Mouse (Mus musculus) embryonic facial prominence, embryonic 14.5 days (tissue): ENCODE data around the gene Gm10134. TPM values are rescaled to one million over a fixed set of nuclear protein-coding genes. Genes with fewer than 3 reads are reported as not detected.
A peak's percentile ranks its signal among the peaks of the same experiment; 100 is the strongest.

ENCODE experiments used
- ATAC-seq: fragments of 200-750 bp; cut with Nextera tagmentation; 2 replicates; pipeline ENCODE4 v1.8.0; 2017; ENCODE audit warnings: low read depth, moderate number of reproducible peaks, moderate TSS enrichment
- DNase-seq: peaks from one replicate; pipeline ENCODE4 v3.0.0-alpha.2; 2015; ENCODE audit warnings: low spot score
- H3K27ac ChIP-seq: fragments of 300-500 bp; sonication (generic); replicated peaks from 2 replicates; pipeline ENCODE4 v1.5.1; 2014; ENCODE audit warnings: low read depth, mild to moderate bottlenecking, low read length, moderate library complexity
- H3K27me3 ChIP-seq: fragments of 300-500 bp; sonication (generic); replicated peaks from 2 replicates; pipeline ENCODE4 v1.6.1; 2014; ENCODE audit warnings: low read length; ENCODE audit not compliant: control insufficient read depth, insufficient read depth
- H3K36me3 ChIP-seq: fragments of 300-500 bp; sonication (generic); 2 replicates; pipeline ENCODE4 v1.6.1; 2014; ENCODE audit warnings: low read length, mixed read lengths; ENCODE audit not compliant: control insufficient read depth, insufficient read depth
- H3K4me1 ChIP-seq: fragments of 300-500 bp; sonication (generic); 2 replicates; pipeline ENCODE4 v1.6.1; 2014; ENCODE audit warnings: antibody characterized with exemption, low read length; ENCODE audit not compliant: control insufficient read depth, insufficient read depth
- H3K4me2 ChIP-seq: fragments of 300-500 bp; sonication (generic); 2 replicates; pipeline ENCODE4 v1.6.1; 2014; ENCODE audit warnings: low read depth, mild to moderate bottlenecking, low read length, moderate library complexity, mixed read lengths
- H3K4me3 ChIP-seq: fragments of 300-500 bp; sonication (generic); 2 replicates; pipeline ENCODE4 v1.5.1; 2014; ENCODE audit warnings: low read depth, mild to moderate bottlenecking, low read length
- H3K9ac ChIP-seq: fragments of 300-500 bp; sonication (generic); 2 replicates; pipeline ENCODE4 v1.6.1; 2014; ENCODE audit warnings: low read depth, mild to moderate bottlenecking, low read length, moderate library complexity, mixed read lengths
- H3K9me3 ChIP-seq: fragments of 300-500 bp; sonication (generic); 2 replicates; pipeline ENCODE4 v1.6.1; 2016; ENCODE audit warnings: low read length; ENCODE audit not compliant: control insufficient read depth
- WGBS: fragments of 180-500 bp; shearing (Covaris S2); extraction: QIAGEN DNeasy Blood & Tissue Kit; methylation state at CpG from one replicate; pipeline ENCODE4 v1.1.7; 2014; 5-methylcytosine and 5-hydroxymethylcytosine counted together
- polyA plus RNA-seq: library from polyadenylated mRNA; unstranded; fragments of >200 nt; fragmentation: Nextera tagmentation; extraction: Ambion mirVana; gene quantifications from 2 replicates; pipeline ENCODE4 v1.2.1, GENCODE M21; 2014

The Gm10134 gene
- polyA plus RNA-seq: 2.7 TPM in 1 of 2 replicates, not detected in the other

GRCm38 (mm10) chr2:28505795-28506194, at the start of gene Gm10134:
Gene Gm10134 (plus strand): TSS chr2:28506095.
- no peaks in the 10 kb centered on the region for H3K36me3 ChIP-seq
- no peaks in the 10 kb centered on the region for H3K27me3 ChIP-seq
- no peak within 1 kb of the TSS for H3K9ac ChIP-seq
- H3K27ac ChIP-seq: no peak within 1 kb of the TSS
- H3K4me1 ChIP-seq: no peaks in the 10 kb centered on the region
- H3K9me3 ChIP-seq: no peaks in the 10 kb centered on the region
- no peak for DNase-seq
- WGBS: 69% methylated on average over 3 of the region's 3 CpGs
- H3K4me3 ChIP-seq: no peak within 1 kb of the TSS
- H3K4me2 ChIP-seq: no peak within 1 kb of the TSS
- no peak for ATAC-seq

- no peak overlapping the region for H3K4me3 ChIP-seq
- DNase-seq: no peak
Measured at GRCm38 (mm10) chr2:28456616-28457015, 49.3 kb upstream of the Gm10134 start.

GRCm38 (mm10) chr2:28463919-28464318, 42.0 kb upstream of the Gm10134 start:
- peaks cover 6% of the 10 kb centered on the region for H3K4me1 ChIP-seq
- no peak for ATAC-seq
- no peak overlapping the region for H3K27ac ChIP-seq
- H3K27me3 ChIP-seq: no peaks in the 10 kb centered on the region
- no peak for DNase-seq
- H3K9me3 ChIP-seq: no peaks in the 10 kb centered on the region
- no peaks in the 10 kb centered on the region for H3K36me3 ChIP-seq
- WGBS: 36% methylated on average over 3 of the region's 3 CpGs
- H3K4me2 ChIP-seq: no peak overlapping the region
- no peak overlapping the region for H3K9ac ChIP-seq
- H3K4me3 ChIP-seq: no peak overlapping the region

More at GRCm38 (mm10) chr2:28456616-28457015, 49.3 kb upstream of the Gm10134 start:
- Histone ChIP-seq H3K27ac (no peak overlapping the region), H3K4me2 (no peak overlapping the region), H3K4me1 (no peaks in the 10 kb centered on the region), H3K9ac (no peak overlapping the region), H3K27me3 (no peaks in the 10 kb centered on the region), H3K36me3 (peaks cover 8% of the 10 kb centered on the region; the same call in 1 of the 2 replicates), H3K9me3 (no peaks in the 10 kb centered on the region)
- ATAC-seq: no peak
- WGBS: 65% methylated on average over 1 of the region's 1 CpGs

- H3K4me3 ChIP-seq: no peak overlapping the region
- no peaks in the 10 kb centered on the region for H3K9me3 ChIP-seq
- no peaks in the 10 kb centered on the region for H3K27me3 ChIP-seq
- WGBS: 81% methylated on average over 9 of the region's 9 CpGs
- peaks cover 10% of the 10 kb centered on the region for H3K36me3 ChIP-seq
- peaks cover 7% of the 10 kb centered on the region for H3K4me1 ChIP-seq
- ATAC-seq (no peak), DNase-seq (no peak)
- no peak overlapping the region for H3K9ac ChIP-seq
- H3K4me2 ChIP-seq: no peak overlapping the region
- H3K27ac ChIP-seq: no peak overlapping the region
Measured at GRCm38 (mm10) chr2:28464919-28465318, 41.0 kb upstream of the Gm10134 start.

- Histone ChIP-seq H3K4me1 (peaks cover 7% of the 10 kb centered on the region), H3K9me3 (no peaks in the 10 kb centered on the region), H3K4me2 (peak within 1 kb of the TSS; percentile 56), H3K27me3 (no peaks in the 10 kb centered on the region), H3K4me3 (peak within 1 kb of the TSS; percentile 27), H3K27ac (no peak within 1 kb of the TSS), H3K36me3 (peaks cover 20% of the 10 kb centered on the region), H3K9ac (peak within 1 kb of the TSS; percentile 49)
- DNase-seq (peak; percentile 92), ATAC-seq (peak; percentile 81)
- WGBS: 3% methylated on average over 25 of the region's 25 CpGs
Measured at GRCm38 (mm10) chr2:28465836-28466518, 39.9 kb upstream of the Gm10134 start, which contains the start of gene 1700007K13Rik. Gene 1700007K13Rik (minus strand): TSS chr2:28466332.

GRCm38 (mm10) chr2:28467860-28468485, 37.9 kb upstream of the Gm10134 start, which contains the start of gene Mrps2:
Gene Mrps2 (plus strand): TSS chr2:28468066.
- Histone ChIP-seq H3K36me3 (peaks cover 36% of the 10 kb centered on the region), H3K9me3 (no peaks in the 10 kb centered on the region; the same call in 1 of the 2 replicates), H3K9ac (peak within 1 kb of the TSS; percentile 81), H3K4me3 (peak within 1 kb of the TSS; percentile 66), H3K27me3 (no peaks in the 10 kb centered on the region), H3K4me1 (peaks cover 7% of the 10 kb centered on the region), H3K4me2 (peak within 1 kb of the TSS; percentile 87), H3K27ac (no peak within 1 kb of the TSS)
- DNase-seq (peak; percentile 90), ATAC-seq (peak; percentile 94)
- 0% methylated on average over 41 of the region's 52 CpGs for WGBS

- Histone ChIP-seq H3K4me3 (peak overlapping the region; percentile 66), H3K9ac (peak overlapping the region; percentile 81), H3K27me3 (no peaks in the 10 kb centered on the region), H3K4me1 (peaks cover 7% of the 10 kb centered on the region), H3K4me2 (peak overlapping the region; percentile 87), H3K9me3 (no peaks in the 10 kb centered on the region; the same call in 1 of the 2 replicates), H3K27ac (no peak overlapping the region), H3K36me3 (peaks cover 38% of the 10 kb centered on the region)
- no peak for DNase-seq
- WGBS: 55% methylated on average over 18 of the region's 18 CpGs
- no peak for ATAC-seq
Measured at GRCm38 (mm10) chr2:28468486-28469225, 37.2 kb upstream of the Gm10134 start.

GRCm38 (mm10) chr2:28469461-28469860, 36.4 kb upstream of the Gm10134 start:
- Histone ChIP-seq H3K9ac (no peak overlapping the region), H3K9me3 (no peaks in the 10 kb centered on the region; the same call in 1 of the 2 replicates), H3K4me3 (no peak overlapping the region), H3K4me1 (peaks cover 7% of the 10 kb centered on the region), H3K27me3 (no peaks in the 10 kb centered on the region), H3K4me2 (no peak overlapping the region), H3K27ac (no peak overlapping the region), H3K36me3 (peaks cover 38% of the 10 kb centered on the region)
- no peak for ATAC-seq
- DNase-seq: no peak
- 96% methylated on average over 14 of the region's 14 CpGs for WGBS
